8 mouse cellular contexts compared by ENCODE assay signal in genomic region chr2:80447291-80447791, GRCm38 (mm10). TPM values are rescaled to one million over a fixed set of nuclear protein-coding genes. Genes with fewer than 3 reads are reported as not detected.
A peak's percentile ranks its signal among the peaks of the same experiment; 100 is the strongest.
DNase-seq lines count a peak whose midpoint lies in the region; ATAC-seq lines count a peak whose summit lies in the region.

Gene Frzb (minus strand): TSS chr2:80447625.

- peaks cover 14% of the 10 kb centered on the region; the same call in 1 of the 2 replicates for H3K27me3 ChIP-seq in forebrain, embryonic 15.5 days
- H3K27me3 ChIP-seq in hindbrain, embryonic 10.5 days (ENCODE audit: insufficient read depth, poor library complexity, severe bottlenecking) = peaks cover 28% of the 10 kb centered on the region

- peak; percentile 71 for ATAC-seq in cerebellum, adult (ENCODE audit: insufficient number of reproducible peaks, low FRiP score, low TSS enrichment)
- ATAC-seq in forebrain, embryonic 15.5 days (replicated peaks) = peak; percentile 60

- under 1% methylated on average over 33 of the region's 33 CpGs for WGBS in forebrain, embryonic 15.5 days
- under 1% methylated on average over 33 of the region's 33 CpGs for WGBS in hindbrain, embryonic 10.5 days

- peaks cover 6% of the 10 kb centered on the region; the same call in 1 of the 2 replicates for H3K9me3 ChIP-seq in forebrain, embryonic 15.5 days
- H3K9me3 ChIP-seq in hindbrain, embryonic 10.5 days = peaks cover 5% of the 10 kb centered on the region; the same call in 1 of the 2 replicates

- H3K36me3 ChIP-seq in forebrain, embryonic 15.5 days = no peaks in the 10 kb centered on the region
- peaks cover 6% of the 10 kb centered on the region; the same call in 1 of the 2 replicates for H3K36me3 ChIP-seq in hindbrain, embryonic 10.5 days

- peak within 1 kb of the TSS; percentile 59 for H3K4me3 ChIP-seq in forebrain, embryonic 15.5 days
- peak within 1 kb of the TSS; percentile 62 for H3K4me3 ChIP-seq in hindbrain, embryonic 10.5 days

- peaks cover 28% of the 10 kb centered on the region for H3K4me1 ChIP-seq in forebrain, embryonic 15.5 days
- peaks cover 21% of the 10 kb centered on the region for H3K4me1 ChIP-seq in hindbrain, embryonic 10.5 days (replicated peaks)

- no peak within 1 kb of the TSS for H3K27ac ChIP-seq in forebrain, embryonic 15.5 days (replicated peaks)
- peak within 1 kb of the TSS; percentile 88 for H3K27ac ChIP-seq in hindbrain, embryonic 10.5 days

- peak within 1 kb of the TSS; percentile 51 for H3K9ac ChIP-seq in forebrain, embryonic 15.5 days (replicated peaks)

- peak within 1 kb of the TSS; percentile 100 for H3K4me2 ChIP-seq in forebrain, embryonic 15.5 days (replicated peaks)

- peak; percentile 73 for DNase-seq in Muller cell, postnatal 12 days (ENCODE audit: inconsistent ontology term)
- DNase-seq in hindbrain, embryonic 10.5 days (ENCODE audit: low spot score) = peak; percentile 84
- DNase-seq in layer of hippocampus, postnatal 25 days (ENCODE audit: extremely low spot score in 1 of 2, low spot score in 1 of 2) = peak; percentile 20 to 33
- DNase-seq in lung, postnatal 25 days (ENCODE audit: low spot score) = peak; percentile 4
- peak; percentile 30 to 32 for DNase-seq in right cerebral cortex, postnatal 10 days (ENCODE audit: low spot score in 2 of 2)
- no peak for DNase-seq in spleen, postnatal 36 days (ENCODE audit: low spot score in 2 of 2)

RNA-seq across cellular contexts. Expression of gene Frzb, which starts in this region (rescaled TPM):
- 3.1 and 4.9 TPM in 2 replicates for polyA plus RNA-seq in forebrain, embryonic 15.5 days (2015; fragmentation: Nextera tagmentation; extraction: Ambion mirVana)
- 30.2 and 32.7 TPM in 2 replicates for polyA plus RNA-seq in hindbrain, embryonic 10.5 days (2016; fragmentation: Nextera tagmentation; extraction: Ambion mirVana)
- 10 to 100 TPM; 28.1 to 34.4 TPM for total RNA-seq in layer of hippocampus, postnatal 25 days (2021)

Comparison
In these comparisons a context has a peak if more than half of its experiments do, and no peak if none do; other contexts are left out.
1. DNase-seq: peak in Muller cell, postnatal 12 days (single experiment), hindbrain, embryonic 10.5 days (single experiment), layer of hippocampus, postnatal 25 days (2 of 2), lung, postnatal 25 days (single experiment) and right cerebral cortex, postnatal 10 days (2 of 2); none in spleen, postnatal 36 days (0 of 2).